Mouse (Mus musculus) testis, adult 2 months (tissue): ENCODE results near the gene Smtnl1. TPM values are rescaled to one million over a fixed set of nuclear protein-coding genes. Genes with fewer than 3 reads are reported as not detected.

Experiments used
- H3K27ac ChIP-seq: fragments of 200-500 bp; 2 replicates; pipeline ENCODE4 v1.5.1; 2012; ENCODE audit warnings: low read depth, low read length; ENCODE audit not compliant: control insufficient read depth, insufficient read depth
- H3K27me3 ChIP-seq: fragments of 200-500 bp; 2 replicates; pipeline ENCODE4 v1.6.1; 2012; ENCODE audit warnings: mild to moderate bottlenecking, low read length, moderate library complexity; ENCODE audit not compliant: control insufficient read depth, insufficient read depth
- H3K36me3 ChIP-seq: fragments of 200-500 bp; 2 replicates; pipeline ENCODE4 v1.6.1; 2012; ENCODE audit warnings: mild to moderate bottlenecking, low read length; ENCODE audit not compliant: control insufficient read depth, insufficient read depth
- H3K4me1 ChIP-seq: fragments of 200-500 bp; 2 replicates; pipeline ENCODE4 v1.6.1; 2012; ENCODE audit warnings: low read length; ENCODE audit not compliant: control insufficient read depth, insufficient read depth
- H3K4me3 ChIP-seq: fragments of 200-500 bp; 2 replicates; pipeline ENCODE4 v1.5.1; 2012; ENCODE audit warnings: low read depth, mild to moderate bottlenecking, low read length, moderate library complexity, mixed read lengths; ENCODE audit not compliant: control insufficient read depth
- CTCF ChIP-seq: fragments of 200-500 bp; IDR thresholded peaks from 2 replicates; pipeline ENCODE4 v1.5.1; 2012; ENCODE audit warnings: low read depth, mild to moderate bottlenecking, inconsistent platforms, low read length, moderate library complexity; ENCODE audit not compliant: control insufficient read depth, insufficient read depth, insufficient replicate concordance
- POLR2A ChIP-seq: fragments of 200-500 bp; IDR thresholded peaks from 2 replicates; pipeline ENCODE4 v1.6.1; 2012; ENCODE audit warnings: low read depth, mild to moderate bottlenecking, inconsistent platforms, low read length, moderate library complexity; ENCODE audit not compliant: control insufficient read depth
- polyA plus RNA-seq: library from polyadenylated mRNA; depleted of rRNA; stranded (reverse); fragments of >200 nt; gene quantifications from 2 replicates; pipeline ENCODE4 v1.2.3, GENCODE M21; 2012; rRNA removed

The Smtnl1 gene
- polyA plus RNA-seq, 1 experiment: 3.4 TPM

DNA sequence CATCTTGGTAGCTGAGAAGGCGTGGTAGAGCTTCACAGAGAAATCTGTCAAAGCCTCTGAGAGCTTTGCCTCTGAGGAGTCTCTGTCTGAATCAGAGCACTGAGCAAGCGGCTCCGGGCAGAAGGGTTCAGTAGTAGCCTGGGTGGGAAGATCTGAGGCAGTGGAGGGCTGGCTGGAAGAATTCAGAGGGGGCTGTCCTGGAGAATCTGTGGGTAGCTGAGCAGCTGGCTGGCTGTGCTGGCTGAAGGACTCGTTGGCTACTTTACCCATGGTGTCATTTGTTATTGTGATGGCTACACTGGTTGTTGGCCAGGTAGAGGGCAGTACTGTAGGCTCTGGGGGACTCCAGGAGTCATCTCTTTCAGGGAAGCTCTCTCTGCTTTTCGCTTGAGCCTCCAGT lies 49.3 kb downstream of the Smtnl1 start:
- H3K4me3 ChIP-seq: no peak overlapping the region
- no peaks in the 10 kb centered on the region for H3K27me3 ChIP-seq
- peaks cover 5% of the 10 kb centered on the region for H3K4me1 ChIP-seq
- no peak for TF ChIP-seq CTCF
- H3K36me3 ChIP-seq: no peaks in the 10 kb centered on the region
- no peak overlapping the region for H3K27ac ChIP-seq

DNA sequence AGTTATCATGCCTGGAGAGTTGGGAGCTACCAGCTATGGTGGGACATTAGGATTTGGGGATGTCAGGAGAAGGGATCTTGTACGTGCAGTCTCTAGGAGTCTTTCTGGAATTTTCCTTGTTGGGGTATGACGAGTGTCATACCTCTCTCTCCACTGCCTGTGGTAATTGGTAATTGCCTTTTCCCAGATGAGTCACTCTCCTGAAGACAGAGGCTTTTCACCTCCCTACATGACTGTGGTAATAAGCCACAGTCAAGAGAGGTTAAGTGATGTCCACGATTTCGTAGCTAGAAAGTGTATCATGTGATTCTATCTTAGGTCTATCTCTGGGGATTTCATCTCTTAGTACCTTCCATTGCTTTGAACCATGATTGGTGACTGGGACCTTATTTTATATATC lies 50.0 kb downstream of the Smtnl1 start:
- Histone ChIP-seq H3K4me1 (peaks cover 5% of the 10 kb centered on the region), H3K36me3 (no peaks in the 10 kb centered on the region), H3K4me3 (no peak overlapping the region), H3K27me3 (no peaks in the 10 kb centered on the region), H3K27ac (no peak overlapping the region)
- TF ChIP-seq CTCF: no peak
- TF ChIP-seq POLR2A: no peak

DNA sequence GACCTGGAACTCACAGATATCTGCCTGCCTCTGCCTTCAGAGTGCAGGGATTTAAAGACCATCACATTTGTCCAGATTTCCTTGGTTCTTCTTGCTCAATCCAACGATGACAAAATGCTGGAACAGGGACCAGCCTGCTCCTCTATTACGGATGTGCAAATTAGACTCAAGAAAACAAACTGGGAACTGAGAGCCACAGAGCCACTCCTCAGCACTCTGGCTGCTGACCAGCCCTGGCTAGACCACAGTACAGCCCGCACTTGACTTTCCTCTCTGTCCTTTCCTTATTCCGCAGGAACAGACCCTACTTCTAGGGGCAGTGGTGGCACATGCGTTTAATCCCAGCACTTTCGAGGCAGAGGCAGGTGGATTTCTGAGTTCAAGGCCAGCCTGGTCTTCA lies 52.0 kb downstream of the Smtnl1 start:
- H3K27me3 ChIP-seq: no peaks in the 10 kb centered on the region
- H3K36me3 ChIP-seq: no peaks in the 10 kb centered on the region
- no peak overlapping the region for H3K4me3 ChIP-seq
- H3K4me1 ChIP-seq: peaks cover 5% of the 10 kb centered on the region
- H3K27ac ChIP-seq: no peak overlapping the region
- TF ChIP-seq CTCF (no peak), POLR2A (no peak)

DNA sequence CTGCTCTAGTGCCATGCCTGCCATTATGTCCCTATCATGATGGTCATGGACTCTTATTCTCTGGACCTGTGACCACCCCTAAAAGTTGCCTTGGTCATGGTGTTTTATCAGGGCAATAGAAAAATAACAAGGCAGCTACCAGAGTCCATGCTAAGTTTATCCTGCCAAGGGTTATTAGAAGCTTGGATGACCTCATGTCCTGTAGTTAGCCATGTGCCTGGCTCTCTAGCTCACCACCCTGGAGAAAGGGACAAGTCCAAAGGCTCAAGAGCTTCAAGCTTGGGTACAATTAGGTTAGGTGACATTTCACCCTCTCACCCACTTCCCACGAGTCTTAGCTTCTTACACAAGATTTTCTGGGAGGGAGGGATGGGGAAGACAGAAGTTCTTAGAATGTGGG lies 59.6 kb downstream of the Smtnl1 start:
- no peak overlapping the region for H3K27ac ChIP-seq
- H3K4me1 ChIP-seq: no peaks in the 10 kb centered on the region
- no peak overlapping the region for H3K4me3 ChIP-seq
- H3K27me3 ChIP-seq: no peaks in the 10 kb centered on the region
- H3K36me3 ChIP-seq: no peaks in the 10 kb centered on the region
- TF ChIP-seq CTCF (no peak), POLR2A (no peak)

DNA sequence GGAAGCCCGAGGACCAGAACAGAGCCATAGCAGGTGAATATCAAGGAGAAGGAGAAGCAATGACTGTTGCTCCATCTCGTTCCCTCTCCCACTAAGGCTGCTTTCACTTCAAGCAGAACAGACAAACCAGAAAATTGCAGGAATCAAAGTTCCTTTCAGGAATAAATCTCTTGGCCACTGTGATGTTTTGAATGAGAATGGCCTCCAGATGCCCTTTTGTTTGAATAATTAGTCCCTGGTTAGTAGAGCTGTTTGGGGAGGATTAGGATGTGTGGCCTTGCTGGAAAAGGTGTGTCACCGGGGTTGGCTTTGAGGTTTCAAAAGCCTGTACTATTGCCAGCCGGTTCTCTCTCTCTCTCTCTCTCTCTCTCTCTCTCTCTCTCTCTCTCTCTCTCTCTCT lies 60.2 kb downstream of the Smtnl1 start:
- Histone ChIP-seq H3K27ac (no peak overlapping the region), H3K4me1 (no peaks in the 10 kb centered on the region), H3K4me3 (no peak overlapping the region), H3K27me3 (no peaks in the 10 kb centered on the region), H3K36me3 (no peaks in the 10 kb centered on the region)
- TF ChIP-seq POLR2A: no peak
- no peak for TF ChIP-seq CTCF

DNA sequence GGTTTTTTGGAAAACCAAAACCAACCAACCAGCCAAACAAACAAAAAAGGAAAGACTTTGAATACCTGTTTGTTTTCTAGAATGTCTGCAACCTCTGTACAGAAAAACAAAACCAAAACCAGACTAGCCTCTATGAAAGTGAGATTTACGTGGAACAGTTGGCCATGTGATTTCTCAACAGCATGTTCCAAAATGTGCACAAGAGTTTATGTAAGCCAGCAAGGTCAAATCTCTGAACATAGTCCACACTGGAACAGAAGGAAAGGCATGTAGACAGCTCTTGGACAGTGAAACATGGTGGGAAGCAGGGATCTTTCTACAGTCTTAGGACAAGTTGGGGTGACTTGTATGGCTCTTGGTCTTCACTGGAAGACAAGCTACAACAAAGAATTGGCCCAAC lies 60.6 kb downstream of the Smtnl1 start:
- Histone ChIP-seq H3K36me3 (no peaks in the 10 kb centered on the region), H3K4me1 (no peaks in the 10 kb centered on the region), H3K27ac (no peak overlapping the region), H3K4me3 (no peak overlapping the region), H3K27me3 (no peaks in the 10 kb centered on the region)
- TF ChIP-seq CTCF (no peak), POLR2A (no peak)

DNA sequence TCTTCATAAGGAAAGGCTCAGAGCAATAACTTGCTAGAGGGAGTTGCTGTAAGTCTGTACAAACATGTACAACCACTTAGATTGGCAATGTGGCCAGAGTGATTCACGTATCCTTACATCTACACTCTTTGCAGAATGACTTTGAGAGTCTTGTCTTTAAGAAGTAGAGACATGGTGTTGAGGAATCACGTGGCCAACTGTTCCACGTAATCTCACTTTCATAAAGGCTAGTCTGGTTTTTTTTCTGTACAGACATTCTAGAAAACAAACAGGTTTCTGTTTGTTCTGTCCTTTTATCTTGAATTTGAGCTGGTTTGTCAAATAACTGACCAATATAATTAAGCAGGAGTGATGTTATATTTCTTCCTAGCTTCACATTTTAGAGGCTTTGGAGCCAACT lies 61.1 kb downstream of the Smtnl1 start:
- Histone ChIP-seq H3K27ac (no peak overlapping the region), H3K4me1 (no peaks in the 10 kb centered on the region), H3K27me3 (no peaks in the 10 kb centered on the region), H3K36me3 (no peaks in the 10 kb centered on the region), H3K4me3 (no peak overlapping the region)
- TF ChIP-seq CTCF: no peak
- TF ChIP-seq POLR2A: no peak

Other genes starting within 250 kb of the Smtnl1 start
- gene Ctnnd1, start 171.9 kb downstream of the Smtnl1 start, polyA plus RNA-seq: 19.9 and 24.3 TPM in 2 replicates
- gene Btbd18, start 163.6 kb downstream of the Smtnl1 start, polyA plus RNA-seq: 4.1 and 4.2 TPM in 2 replicates
- 13.5 and 16.3 TPM in 2 replicates for gene Selenoh, start 151.9 kb downstream of the Smtnl1 start, polyA plus RNA-seq
- not detected in 2 replicates for gene Gm28635, start 144.6 kb downstream of the Smtnl1 start, polyA plus RNA-seq
- 11.8 and 14.3 TPM in 2 replicates for gene Med19, start 144.2 kb downstream of the Smtnl1 start, polyA plus RNA-seq
- gene Tmx2, start 143.5 kb downstream of the Smtnl1 start, polyA plus RNA-seq: 86.0 and 89.0 TPM in 2 replicates
- gene Zdhhc5, start 107.5 kb downstream of the Smtnl1 start, polyA plus RNA-seq: 234 and 236 TPM in 2 replicates
- gene Clp1, start 95.3 kb downstream of the Smtnl1 start, polyA plus RNA-seq: 27.6 and 32.8 TPM in 2 replicates
- gene Ypel4, start 88.6 kb downstream of the Smtnl1 start, polyA plus RNA-seq: 13.6 and 14.8 TPM in 2 replicates
- gene Gm19426, start 79.0 kb downstream of the Smtnl1 start, polyA plus RNA-seq: 0.21 and 0.26 TPM in 2 replicates
- gene Serping1, start 47.2 kb downstream of the Smtnl1 start, polyA plus RNA-seq: 40.5 and 53.4 TPM in 2 replicates
- 2.2 and 2.3 TPM in 2 replicates for gene Ube2l6, start 23.8 kb downstream of the Smtnl1 start, polyA plus RNA-seq
- 23.3 and 28.5 TPM in 2 replicates for gene Timm10, start 4.3 kb upstream of the Smtnl1 start, polyA plus RNA-seq
- gene Slc43a1, start 16.2 kb upstream of the Smtnl1 start, polyA plus RNA-seq: 0.63 and 1.00 TPM in 2 replicates
- 2.4 and 2.7 TPM in 2 replicates for gene Rtn4rl2, start 64.1 kb upstream of the Smtnl1 start, polyA plus RNA-seq
- gene Slc43a3, start 113.9 kb upstream of the Smtnl1 start, polyA plus RNA-seq: 4.6 and 4.8 TPM in 2 replicates
- gene Prg2, start 157.8 kb upstream of the Smtnl1 start, polyA plus RNA-seq: not detected in 2 replicates
- not detected in 2 replicates for gene Prg3, start 165.6 kb upstream of the Smtnl1 start, polyA plus RNA-seq
- gene Ssrp1, start 214.6 kb upstream of the Smtnl1 start, polyA plus RNA-seq: 109 and 120 TPM in 2 replicates
- gene P2rx3, start 214.8 kb upstream of the Smtnl1 start, polyA plus RNA-seq: 86.4 and 103 TPM in 2 replicates
- 7.4 and 8.4 TPM in 2 replicates for gene Tnks1bp1, start 225.4 kb upstream of the Smtnl1 start, polyA plus RNA-seq